Mouse (Mus musculus): ENCODE data around the gene Flad1.

Gene Flad1

GRCm38 (mm10) chr3:89395806-89396653 is 15.6 kb downstream of the Flad1 start:
- DNase-seq (ENCODE audit: low spot score), result peak; percentile 71

DNA sequence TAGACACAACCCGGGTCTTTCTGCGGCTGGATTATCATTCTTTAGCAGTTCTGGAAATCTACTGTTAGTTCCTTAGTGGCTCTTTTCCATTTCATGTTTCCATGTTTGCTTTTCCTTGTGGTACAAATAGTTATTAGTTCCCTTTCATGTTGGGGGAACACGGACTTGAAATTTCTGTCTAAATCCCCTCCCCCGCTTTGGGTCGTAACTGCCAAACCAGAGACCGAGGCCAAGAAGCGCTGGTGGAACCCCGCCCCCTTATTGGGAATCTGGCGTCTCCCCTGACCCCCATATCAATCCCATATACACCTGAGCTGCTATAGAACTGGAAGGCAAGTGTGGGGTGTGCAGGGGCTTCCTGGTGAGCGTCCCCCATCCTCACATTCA is 16.3 kb downstream of the Flad1 start:
- DNase-seq (ENCODE audit: low spot score), result no peak

- peak; percentile 83 for DNase-seq (ENCODE audit: low spot score)
Measured at GRCm38 (mm10) chr3:89394894-89395256, 16.8 kb downstream of the Flad1 start.

- DNase-seq (ENCODE audit: low spot score), result peak; percentile 93
Measured at GRCm38 (mm10) chr3:89394006-89394893, 17.4 kb downstream of the Flad1 start, which contains the start of gene Zbtb7b. Zbtb7b (minus strand) TSS chr3:89394776.

DNA sequence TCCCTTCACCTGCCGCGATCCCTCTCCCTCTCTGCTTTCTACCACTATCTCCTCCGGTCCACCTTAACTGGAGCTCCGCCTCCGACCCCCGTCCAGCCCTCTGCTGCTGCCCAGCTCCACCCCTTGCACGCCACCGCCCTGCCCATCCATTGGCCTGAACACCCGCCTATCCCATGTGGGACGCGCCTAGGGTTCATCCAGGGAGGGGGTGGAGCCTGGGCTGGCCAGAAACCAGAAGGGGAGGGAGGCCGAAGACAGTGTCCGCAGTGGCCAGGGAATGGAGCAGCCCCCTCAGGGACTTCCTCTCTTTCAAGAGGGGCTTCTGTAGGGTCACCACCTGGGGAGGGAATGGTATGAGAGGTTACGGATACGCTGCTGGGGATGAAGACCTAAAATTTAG is 18.1 kb downstream of the Flad1 start:
- DNase-seq (ENCODE audit: low spot score), result peak; percentile 99

- DNase-seq (ENCODE audit: low spot score), result peak; percentile 57
Measured at GRCm38 (mm10) chr3:89392871-89393311, 18.8 kb downstream of the Flad1 start.

- DNase-seq (ENCODE audit: low spot score), result peak; percentile 73
Measured at GRCm38 (mm10) chr3:89391663-89392511, 19.8 kb downstream of the Flad1 start.

DNA sequence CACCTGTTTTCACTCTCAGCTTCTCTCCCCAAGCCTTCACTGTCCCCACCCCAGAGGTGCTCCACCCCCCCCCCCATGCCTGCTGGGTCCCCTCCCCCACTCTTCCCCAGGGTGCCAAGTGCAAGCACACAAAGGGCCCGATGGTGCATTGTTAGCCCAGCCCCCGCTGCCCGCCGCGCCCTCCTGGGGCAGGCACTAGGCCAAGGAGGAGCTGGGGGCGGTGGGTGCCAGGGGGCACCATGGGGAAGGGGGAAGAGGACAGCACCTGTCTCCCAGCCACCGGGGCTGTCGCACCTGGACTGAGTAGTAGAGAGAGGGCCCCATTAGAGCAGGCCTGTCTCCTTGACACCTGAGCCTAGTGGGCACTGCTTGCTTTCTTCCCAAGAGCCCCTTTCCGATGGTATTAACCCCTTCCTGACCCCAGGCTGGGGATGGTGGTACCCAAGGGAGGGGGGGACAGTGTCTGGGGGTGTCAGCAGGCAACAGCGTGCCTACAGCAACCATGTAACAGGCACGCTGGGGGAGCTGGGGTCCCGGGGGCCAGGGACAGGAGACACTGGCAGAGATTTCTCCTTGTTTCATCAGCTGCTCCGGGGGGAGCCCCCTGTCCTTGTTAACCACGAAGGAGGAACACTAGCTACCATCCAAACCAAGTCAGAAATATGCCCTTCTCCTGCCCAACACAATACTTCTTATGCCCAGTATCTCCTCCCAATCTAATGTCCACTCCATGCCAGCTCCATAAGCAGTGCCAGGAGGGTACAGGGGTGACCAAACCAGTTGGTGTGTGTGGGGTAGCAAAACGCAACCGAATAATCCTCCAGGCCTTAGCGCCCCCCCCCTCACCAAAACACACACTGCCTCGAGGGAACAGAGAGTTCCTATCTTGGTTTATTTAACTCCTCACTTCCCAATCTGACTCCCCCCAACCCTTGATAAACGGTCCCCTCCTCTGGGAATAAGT is 20.7 kb downstream of the Flad1 start:
- DNase-seq (ENCODE audit: low spot score), result no peak

DNA sequence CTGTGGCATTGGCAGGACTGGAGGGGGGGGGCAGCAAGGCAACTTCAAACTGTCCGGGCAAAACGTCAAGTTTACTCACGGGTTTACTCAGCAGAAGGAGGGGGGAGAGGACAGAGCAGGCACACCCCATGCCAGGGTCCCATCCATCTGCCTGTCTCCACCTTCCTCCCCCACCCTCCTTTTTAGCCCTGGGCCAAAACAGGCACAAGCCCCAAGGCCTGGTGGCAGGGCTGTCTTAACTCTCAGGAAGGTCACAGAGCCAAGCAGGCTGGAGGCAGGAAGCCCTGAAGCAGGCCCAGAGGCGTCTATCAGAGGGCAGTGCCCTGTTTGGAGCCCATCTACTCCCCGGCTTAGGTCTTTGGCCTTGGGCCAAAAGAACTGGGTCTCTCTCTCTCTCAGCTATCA is 21.6 kb downstream of the Flad1 start:
- DNase-seq (ENCODE audit: low spot score), result peak; percentile 50

DNA sequence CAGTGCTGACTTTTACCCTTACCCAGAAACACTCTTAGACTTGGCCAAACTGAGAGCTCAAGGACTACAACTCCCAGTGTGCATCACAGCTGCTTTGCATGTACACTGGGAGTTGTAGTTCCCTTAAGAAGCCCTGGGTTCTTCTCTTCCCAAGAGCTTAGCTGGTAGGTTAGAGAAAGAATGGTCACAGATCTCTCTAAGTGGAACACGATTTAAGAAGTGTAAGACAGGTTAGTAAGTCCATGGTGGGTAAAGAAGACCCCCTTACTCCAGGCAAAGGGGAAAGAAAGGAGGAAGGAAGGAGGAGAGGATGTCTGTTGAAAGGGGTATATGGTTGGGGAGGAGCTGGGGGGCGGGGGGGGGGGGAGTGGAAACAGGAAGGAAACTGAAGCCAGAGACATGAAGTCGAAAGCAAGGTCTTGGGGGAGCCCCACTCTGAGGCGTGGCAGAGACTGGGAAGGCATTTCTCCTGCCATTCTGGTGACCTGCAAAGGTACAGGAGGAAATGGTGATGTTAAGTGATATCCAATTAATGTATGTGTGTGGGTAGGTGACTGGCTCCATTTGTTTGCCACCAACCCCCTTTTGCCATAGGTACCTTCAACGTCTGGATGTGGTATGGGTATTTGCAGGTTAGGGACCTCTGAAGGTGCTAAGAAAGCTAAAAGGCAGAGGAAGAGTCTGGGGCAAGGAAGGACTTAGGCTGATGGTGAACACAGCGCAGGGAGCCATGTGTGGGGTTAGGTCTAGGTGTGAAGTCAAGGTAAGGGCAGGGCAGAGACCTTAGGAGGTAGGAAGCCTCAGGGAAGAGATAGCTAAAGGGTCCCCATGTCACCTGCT is 22.5 kb downstream of the Flad1 start:
- DNase-seq (ENCODE audit: low spot score), result no peak

DNA sequence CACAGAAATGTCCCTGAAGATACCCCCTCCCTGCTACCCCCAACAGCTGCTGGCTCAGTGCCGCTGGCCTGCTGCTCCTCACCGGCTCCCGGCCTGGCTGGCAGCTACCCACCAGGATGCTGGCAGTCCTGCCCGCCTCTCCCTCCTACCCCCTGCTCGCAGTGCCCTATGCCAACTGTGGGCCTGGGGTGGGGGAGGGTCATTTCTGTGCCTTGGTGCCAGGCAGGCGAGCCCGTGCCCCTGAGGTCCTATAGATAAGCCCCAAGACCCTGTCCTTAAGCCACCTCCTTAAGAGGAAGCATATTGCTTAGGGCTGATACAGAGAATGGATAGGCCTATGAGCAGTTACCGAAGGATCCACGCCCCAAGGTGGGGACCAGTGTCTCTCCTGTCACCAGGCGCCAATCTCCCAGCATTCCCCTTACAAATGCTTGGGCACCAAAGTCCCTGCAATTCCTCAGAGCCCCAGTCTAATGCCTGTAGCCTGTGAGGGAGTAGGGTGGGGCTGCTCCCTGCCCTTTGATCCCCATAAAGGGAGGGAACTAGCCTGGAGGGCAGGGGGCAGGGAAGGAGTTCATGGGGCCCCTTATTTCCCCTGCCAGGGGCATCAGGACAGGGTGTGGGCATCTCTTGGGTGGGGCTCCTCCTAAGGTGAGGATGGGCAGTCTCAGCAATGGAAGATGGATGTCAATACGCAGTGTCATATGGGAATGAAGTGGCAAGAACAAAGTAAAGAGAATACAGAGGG is 23.4 kb downstream of the Flad1 start:
- DNase-seq (ENCODE audit: low spot score), result peak; percentile 55

- DNase-seq (ENCODE audit: low spot score), result no peak
Measured at GRCm38 (mm10) chr3:89387632-89388031, 24.0 kb downstream of the Flad1 start.

DNA sequence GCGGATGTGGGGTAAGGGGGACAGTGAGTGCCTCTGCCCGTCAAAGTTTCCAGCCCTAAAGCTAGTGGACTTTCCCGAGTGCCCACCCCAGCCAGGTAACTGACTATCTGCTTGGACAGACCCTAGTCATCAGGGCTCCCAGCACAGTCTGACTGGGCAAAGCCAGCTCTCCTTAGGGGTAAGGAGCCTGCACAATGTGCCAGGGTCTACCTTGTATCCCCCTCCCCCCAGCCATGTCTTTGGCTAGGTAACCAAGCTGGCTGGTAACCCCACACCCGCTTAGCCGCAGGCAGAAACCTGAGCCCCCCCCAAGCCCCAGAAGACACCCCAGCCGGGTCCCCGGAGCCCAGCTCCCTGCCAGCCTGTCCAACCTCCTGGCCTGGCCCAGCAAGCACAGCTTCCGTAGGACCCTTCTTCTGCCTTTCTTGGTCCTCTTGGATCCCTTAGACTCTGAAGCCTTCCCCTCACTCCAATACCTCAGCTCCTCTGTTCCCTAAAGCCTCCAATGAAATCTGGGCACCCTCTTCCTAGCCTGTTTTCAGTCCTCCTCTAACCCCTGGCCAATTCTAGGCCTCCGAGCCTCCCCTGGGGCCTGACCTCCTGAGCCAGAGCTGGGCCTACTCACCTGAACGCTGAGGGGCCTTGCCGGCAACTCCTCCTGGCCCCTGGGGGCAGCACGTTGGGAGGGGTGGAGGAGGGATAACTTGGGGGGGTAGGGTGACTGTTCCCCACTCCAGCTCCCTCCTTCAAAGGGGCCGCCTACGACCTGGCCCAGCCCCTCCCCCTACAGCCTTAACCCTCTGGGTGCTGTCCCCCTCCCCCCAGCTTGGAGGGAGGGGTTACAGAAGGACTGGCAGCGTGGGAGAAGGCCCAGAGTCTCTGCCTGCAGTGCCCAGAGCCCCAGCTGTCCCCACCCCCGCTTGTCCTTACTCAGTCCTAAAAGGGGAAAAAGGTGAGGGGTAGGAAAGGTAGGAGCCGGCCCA is 24.9 kb downstream of the Flad1 start:
- no peak for DNase-seq (ENCODE audit: low spot score)

DNA sequence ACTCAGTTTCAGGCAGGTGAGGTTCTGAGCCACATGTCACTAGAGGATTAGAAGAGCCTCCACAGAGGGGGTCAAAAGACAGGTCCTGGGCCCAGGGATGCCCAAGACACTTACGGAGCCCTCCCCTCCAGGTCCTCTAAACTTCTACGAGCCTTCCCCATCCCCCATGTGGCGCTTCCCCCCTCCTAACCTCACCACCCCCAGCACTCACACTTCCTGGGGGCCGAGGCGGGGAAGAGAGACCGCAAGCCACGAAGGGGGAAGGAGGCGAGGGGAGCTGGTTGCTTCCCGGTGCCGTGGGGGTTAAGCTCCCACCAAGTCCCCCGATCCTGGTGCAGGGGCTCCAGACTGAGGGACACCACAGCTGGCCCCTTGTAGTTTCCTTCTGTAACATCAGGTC is 26.2 kb downstream of the Flad1 start:
- no peak for DNase-seq (ENCODE audit: low spot score)

DNA sequence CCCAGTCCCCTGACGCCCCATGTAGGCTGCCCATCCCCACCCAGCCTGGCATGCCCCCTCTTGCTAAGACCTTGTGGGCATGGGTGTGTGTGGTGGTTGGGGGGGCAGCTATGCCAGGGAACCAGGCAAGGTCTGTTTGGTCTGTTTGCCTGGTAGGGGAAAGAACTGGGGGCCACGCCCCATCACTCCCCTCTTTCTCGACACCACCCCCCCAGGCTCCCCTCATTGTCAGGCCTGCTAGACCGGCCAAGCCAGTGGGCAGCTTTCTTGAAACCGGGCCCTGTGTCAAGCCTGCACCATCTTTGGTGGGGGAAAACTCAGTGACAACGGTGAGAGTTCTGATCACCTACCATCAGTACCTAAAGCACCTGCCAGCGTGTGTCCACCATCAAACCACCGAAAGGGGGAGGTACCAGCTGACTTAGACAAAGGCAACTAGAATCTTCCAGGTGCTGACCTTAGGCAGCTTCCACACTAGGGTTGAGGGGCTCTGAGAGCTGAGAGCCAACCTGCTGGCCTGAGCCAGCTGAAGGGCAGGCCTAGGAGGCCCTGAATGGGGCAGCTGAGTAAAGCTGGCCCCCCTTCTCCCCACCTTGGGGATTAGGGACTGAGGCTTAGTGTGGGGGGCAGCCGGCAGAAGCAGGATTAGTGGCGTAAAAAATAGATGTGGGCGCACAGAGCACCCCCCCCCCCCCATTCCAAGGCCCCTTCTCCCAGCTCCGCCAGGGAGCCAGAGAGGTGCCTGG is 27.2 kb downstream of the Flad1 start:
- peak; percentile 76 for DNase-seq (ENCODE audit: low spot score)

DNA sequence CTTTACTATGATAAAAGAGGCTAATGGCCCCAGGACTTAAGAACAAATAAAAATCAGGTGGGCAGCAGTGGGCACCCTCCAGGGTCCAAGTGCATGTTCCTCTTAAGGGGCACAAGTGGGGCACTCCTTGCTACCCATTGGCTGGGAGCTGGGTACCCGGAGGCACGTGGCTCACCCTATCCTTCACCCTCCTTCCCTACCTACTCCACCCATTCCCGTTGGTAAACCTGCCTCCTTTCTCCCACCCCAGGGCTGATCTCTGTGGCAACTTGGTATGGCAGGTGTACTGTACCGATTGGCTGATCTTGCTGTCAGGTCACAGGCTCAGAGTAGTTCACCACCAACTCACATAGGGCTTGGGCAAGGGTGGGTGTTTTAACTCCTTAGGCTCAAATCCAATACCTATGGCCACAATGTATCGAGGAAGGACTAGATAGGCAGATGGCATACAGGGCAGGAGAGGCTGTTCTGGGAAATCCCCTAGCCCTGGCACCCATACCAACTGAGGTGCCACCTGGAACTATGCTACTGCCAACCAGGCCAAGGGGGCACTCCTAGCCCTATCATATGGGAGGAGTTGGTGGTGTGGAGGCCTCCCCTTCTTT is 27.9 kb downstream of the Flad1 start:
- no peak for DNase-seq (ENCODE audit: low spot score)

DNA sequence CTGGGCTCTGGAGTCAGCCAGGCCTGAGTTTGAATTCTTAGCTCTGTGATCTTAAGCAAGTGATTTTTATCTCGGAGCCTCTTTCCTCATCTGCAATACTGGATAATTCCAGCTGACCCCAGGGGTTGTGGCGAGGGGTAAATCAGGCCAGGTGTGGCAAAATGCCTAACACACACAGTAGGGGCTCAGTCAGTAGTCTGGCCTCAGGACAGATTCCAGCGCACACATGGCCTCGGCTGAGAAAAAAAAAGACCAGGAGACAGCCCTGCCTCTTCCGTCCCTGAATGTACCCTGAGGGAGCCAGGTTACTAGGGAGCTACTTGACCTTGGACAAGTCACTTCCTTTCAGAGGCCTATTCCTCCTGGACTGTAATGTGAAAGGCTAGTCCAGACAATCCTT is 28.7 kb downstream of the Flad1 start:
- DNase-seq (ENCODE audit: low spot score), result no peak
